Mouse (Mus musculus) bone marrow macrophage, adult 2 months (primary cell): Measurements from ENCODE around the gene Amacr.

Experiments used
- CTCF ChIP-seq: IDR thresholded peaks from 2 replicates; pipeline ENCODE4 v1.5.1; 2012; ENCODE audit warnings: low read depth, mild to moderate bottlenecking, low read length, moderate library complexity
- POLR2A ChIP-seq: IDR thresholded peaks from 2 replicates; pipeline ENCODE4 v1.6.1; 2012; ENCODE audit warnings: mild to moderate bottlenecking, low read depth, low read length, borderline replicate concordance

DNA sequence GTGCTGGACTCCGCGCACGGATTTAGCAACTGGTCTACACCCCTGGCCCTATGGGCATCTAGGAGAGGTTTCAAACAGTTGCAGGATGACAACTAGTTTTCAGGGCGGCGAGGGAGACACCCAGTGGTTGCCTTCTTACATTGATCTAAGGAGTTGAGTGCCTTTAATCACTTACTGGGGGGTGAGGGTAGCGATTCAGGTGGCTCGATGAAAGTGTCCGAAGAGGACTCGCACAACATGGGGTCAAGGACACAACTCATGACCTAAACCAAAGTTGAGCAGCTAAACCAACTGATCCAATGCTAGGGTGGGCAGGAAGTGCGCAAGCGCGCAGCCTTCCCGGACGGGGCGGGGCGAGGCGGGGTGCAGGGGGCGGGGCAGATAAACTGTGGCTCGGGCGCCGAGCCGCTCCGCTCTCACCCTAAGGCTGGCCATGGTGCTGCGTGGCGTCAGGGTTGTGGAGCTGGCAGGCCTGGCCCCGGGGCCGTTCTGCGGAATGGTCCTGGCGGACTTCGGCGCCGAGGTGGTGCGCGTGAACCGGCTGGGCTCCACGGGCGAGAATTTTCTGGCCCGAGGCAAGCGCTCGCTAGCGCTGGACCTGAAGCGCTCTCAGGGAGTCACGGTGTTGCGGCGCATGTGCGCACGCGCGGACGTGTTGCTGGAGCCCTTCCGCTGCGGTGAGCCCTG lies at the start of gene Amacr:
- TF ChIP-seq POLR2A (no peak; the same call in 1 of the 2 replicates), CTCF (peak; percentile 53; the same call in 1 of the 2 replicates)
